Mouse (Mus musculus) liver, embryonic 14.5 days (tissue): Measurements from ENCODE around the gene Pola1.

Experiments used
- CTCF ChIP-seq: IDR thresholded peaks from 2 replicates; pipeline ENCODE4 v1.5.1; 2016; ENCODE audit warnings: antibody characterized with exemption, low read depth, control low read depth
- EP300 ChIP-seq: IDR thresholded peaks from 2 replicates; pipeline ENCODE4 v1.6.1; 2016; ENCODE audit warnings: antibody characterized with exemption, low read depth

DNA sequence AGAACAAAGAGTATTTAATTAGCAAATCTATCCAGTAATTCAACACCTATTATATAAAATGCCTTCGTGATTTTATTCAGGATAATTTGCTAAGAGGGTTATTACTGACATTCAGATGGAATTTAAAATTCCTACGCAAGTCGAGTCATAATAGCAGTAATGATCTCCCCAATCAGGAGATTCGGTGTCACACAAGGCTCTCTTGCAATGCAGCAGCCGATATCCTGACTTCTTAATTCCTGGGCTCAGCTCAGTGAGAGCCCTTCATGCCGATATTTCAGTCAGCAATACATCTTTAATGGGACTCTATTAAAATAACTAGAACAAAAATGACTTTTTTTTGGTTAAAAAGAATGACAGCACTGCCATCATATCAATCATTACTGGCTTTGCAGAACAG, 134.4 kb downstream of the Pola1 start:
- TF ChIP-seq EP300: no peak
- TF ChIP-seq CTCF: no peak
